Mouse (Mus musculus): ENCODE measurements around the gene Tek. TPM values are rescaled to one million over a fixed set of nuclear protein-coding genes. Genes with fewer than 3 reads are reported as not detected.
A peak's percentile ranks its signal among the peaks of the same experiment; 100 is the strongest.

The Tek gene
- polyA plus RNA-seq, 1 experiment from 2014 or later = 12.2 TPM

GRCm38 (mm10) chr4:94766176-94766575, 27.1 kb downstream of the Tek start:
- no peaks in the 10 kb centered on the region for H3K27me3 ChIP-seq (replicated peaks; ENCODE audit: control insufficient read depth, insufficient read depth, low read length)
- ATAC-seq (replicated peaks; ENCODE audit: low FRiP score) = no peak
- WGBS = 83% methylated on average over 7 of the region's 7 CpGs
- DNase-seq (ENCODE audit: low spot score) = no peak
- H3K4me2 ChIP-seq = no peak overlapping the region
- no peaks in the 10 kb centered on the region for H3K36me3 ChIP-seq (ENCODE audit: control insufficient read depth, insufficient read depth, low read length)
- H3K27ac ChIP-seq (ENCODE audit: low read depth, low read length) = no peak overlapping the region
- no peak overlapping the region for H3K9ac ChIP-seq (ENCODE audit: low read depth, low read length)
- H3K4me1 ChIP-seq (replicated peaks; ENCODE audit: control insufficient read depth, insufficient read depth, low read length) = no peaks in the 10 kb centered on the region
- no peak overlapping the region for H3K4me3 ChIP-seq (ENCODE audit: low read depth, low read length)
- H3K9me3 ChIP-seq (ENCODE audit: control insufficient read depth, low read length) = no peaks in the 10 kb centered on the region

- DNase-seq (ENCODE audit: low spot score) (no peak), ATAC-seq (replicated peaks; ENCODE audit: low FRiP score) (no peak)
- no peak overlapping the region for H3K9ac ChIP-seq (ENCODE audit: low read depth, low read length)
- no peaks in the 10 kb centered on the region for H3K36me3 ChIP-seq (ENCODE audit: control insufficient read depth, insufficient read depth, low read length)
- H3K27ac ChIP-seq (ENCODE audit: low read depth, low read length) = no peak overlapping the region
- no peak overlapping the region for H3K4me3 ChIP-seq (ENCODE audit: low read depth, low read length)
- H3K4me1 ChIP-seq (replicated peaks; ENCODE audit: control insufficient read depth, insufficient read depth, low read length) = no peaks in the 10 kb centered on the region
- no peaks in the 10 kb centered on the region for H3K9me3 ChIP-seq (ENCODE audit: control insufficient read depth, low read length)
- H3K27me3 ChIP-seq (replicated peaks; ENCODE audit: control insufficient read depth, insufficient read depth, low read length) = no peaks in the 10 kb centered on the region
- no peak overlapping the region for H3K4me2 ChIP-seq
- WGBS = 55% methylated on average over 3 of the region's 3 CpGs
These were observed 29.5 kb downstream of the Tek start for GRCm38 (mm10) chr4:94768624-94769023.

- DNase-seq (ENCODE audit: low spot score) (no peak), ATAC-seq (replicated peaks; ENCODE audit: low FRiP score) (peak; percentile 70; the same call in 1 of the 2 replicates)
- Histone ChIP-seq H3K9me3 (ENCODE audit: control insufficient read depth, low read length) (no peaks in the 10 kb centered on the region), H3K27ac (ENCODE audit: low read depth, low read length) (no peak overlapping the region), H3K9ac (ENCODE audit: low read depth, low read length) (no peak overlapping the region), H3K27me3 (replicated peaks; ENCODE audit: control insufficient read depth, insufficient read depth, low read length) (no peaks in the 10 kb centered on the region), H3K4me1 (replicated peaks; ENCODE audit: control insufficient read depth, insufficient read depth, low read length) (no peaks in the 10 kb centered on the region), H3K36me3 (ENCODE audit: control insufficient read depth, insufficient read depth, low read length) (no peaks in the 10 kb centered on the region), H3K4me2 (no peak overlapping the region), H3K4me3 (ENCODE audit: low read depth, low read length) (no peak overlapping the region)
- 79% methylated on average over 5 of the region's 5 CpGs for WGBS
These were observed 42.0 kb downstream of the Tek start for GRCm38 (mm10) chr4:94781043-94781442.

GRCm38 (mm10) chr4:94785921-94786320, 46.8 kb downstream of the Tek start:
- ATAC-seq (replicated peaks; ENCODE audit: low FRiP score) (no peak), DNase-seq (ENCODE audit: low spot score) (no peak)
- no peaks in the 10 kb centered on the region for H3K27me3 ChIP-seq (replicated peaks; ENCODE audit: control insufficient read depth, insufficient read depth, low read length)
- H3K27ac ChIP-seq (ENCODE audit: low read depth, low read length) = no peak overlapping the region
- H3K36me3 ChIP-seq (ENCODE audit: control insufficient read depth, insufficient read depth, low read length) = no peaks in the 10 kb centered on the region
- H3K4me1 ChIP-seq (replicated peaks; ENCODE audit: control insufficient read depth, insufficient read depth, low read length) = no peaks in the 10 kb centered on the region
- no peak overlapping the region for H3K9ac ChIP-seq (ENCODE audit: low read depth, low read length)
- no peaks in the 10 kb centered on the region for H3K9me3 ChIP-seq (ENCODE audit: control insufficient read depth, low read length)
- no peak overlapping the region for H3K4me3 ChIP-seq (ENCODE audit: low read depth, low read length)
- WGBS = 84% methylated on average over 2 of the region's 2 CpGs
- H3K4me2 ChIP-seq = no peak overlapping the region

GRCm38 (mm10) chr4:94803187-94803586, 64.1 kb downstream of the Tek start:
- Histone ChIP-seq H3K4me1 (replicated peaks; ENCODE audit: control insufficient read depth, insufficient read depth, low read length) (no peaks in the 10 kb centered on the region), H3K4me2 (no peak overlapping the region), H3K9ac (ENCODE audit: low read depth, low read length) (no peak overlapping the region), H3K27ac (ENCODE audit: low read depth, low read length) (no peak overlapping the region), H3K4me3 (ENCODE audit: low read depth, low read length) (no peak overlapping the region), H3K9me3 (ENCODE audit: control insufficient read depth, low read length) (no peaks in the 10 kb centered on the region), H3K36me3 (ENCODE audit: control insufficient read depth, insufficient read depth, low read length) (no peaks in the 10 kb centered on the region), H3K27me3 (replicated peaks; ENCODE audit: control insufficient read depth, insufficient read depth, low read length) (no peaks in the 10 kb centered on the region)
- ATAC-seq (replicated peaks; ENCODE audit: low FRiP score) = no peak
- no peak for DNase-seq (ENCODE audit: low spot score)
- WGBS = 69% methylated on average over 1 of the region's 1 CpGs

GRCm38 (mm10) chr4:94810616-94811015, 71.5 kb downstream of the Tek start:
- no peak overlapping the region for H3K9ac ChIP-seq (ENCODE audit: low read depth, low read length)
- 72% methylated on average over 1 of the region's 1 CpGs for WGBS

GRCm38 (mm10) chr4:94826891-94827290, 87.8 kb downstream of the Tek start:
- no peaks in the 10 kb centered on the region for H3K9me3 ChIP-seq (ENCODE audit: control insufficient read depth, low read length)
- no peaks in the 10 kb centered on the region; the same call in 1 of the 2 replicates for H3K36me3 ChIP-seq (ENCODE audit: control insufficient read depth, insufficient read depth, low read length)
- 83% methylated on average over 1 of the region's 1 CpGs for WGBS
- no peaks in the 10 kb centered on the region for H3K27me3 ChIP-seq (replicated peaks; ENCODE audit: control insufficient read depth, insufficient read depth, low read length)
- no peak overlapping the region for H3K4me3 ChIP-seq (ENCODE audit: low read depth, low read length)
- H3K27ac ChIP-seq (ENCODE audit: low read depth, low read length) = no peak overlapping the region
- H3K4me1 ChIP-seq (replicated peaks; ENCODE audit: control insufficient read depth, insufficient read depth, low read length) = no peaks in the 10 kb centered on the region
- H3K4me2 ChIP-seq = no peak overlapping the region
- no peak overlapping the region for H3K9ac ChIP-seq (ENCODE audit: low read depth, low read length)
- ATAC-seq (replicated peaks; ENCODE audit: low FRiP score) = no peak
- DNase-seq (ENCODE audit: low spot score) = no peak

More at GRCm38 (mm10) chr4:94810616-94811015, 71.5 kb downstream of the Tek start:
- H3K27ac ChIP-seq (ENCODE audit: low read depth, low read length) = no peak overlapping the region
- no peaks in the 10 kb centered on the region for H3K27me3 ChIP-seq (replicated peaks; ENCODE audit: control insufficient read depth, insufficient read depth, low read length)
- no peaks in the 10 kb centered on the region for H3K9me3 ChIP-seq (ENCODE audit: control insufficient read depth, low read length)
- H3K4me1 ChIP-seq (replicated peaks; ENCODE audit: control insufficient read depth, insufficient read depth, low read length) = no peaks in the 10 kb centered on the region
- no peak overlapping the region for H3K4me3 ChIP-seq (ENCODE audit: low read depth, low read length)
- no peak for ATAC-seq (replicated peaks; ENCODE audit: low FRiP score)
- no peaks in the 10 kb centered on the region for H3K36me3 ChIP-seq (ENCODE audit: control insufficient read depth, insufficient read depth, low read length)
- DNase-seq (ENCODE audit: low spot score) = no peak
- no peak overlapping the region for H3K4me2 ChIP-seq

- DNase-seq (ENCODE audit: low spot score) (no peak), ATAC-seq (replicated peaks; ENCODE audit: low FRiP score) (no peak)
- H3K4me1 ChIP-seq (replicated peaks; ENCODE audit: control insufficient read depth, insufficient read depth, low read length) = no peaks in the 10 kb centered on the region
- H3K27ac ChIP-seq (ENCODE audit: low read depth, low read length) = no peak overlapping the region
- H3K4me2 ChIP-seq = no peak overlapping the region
- no peak overlapping the region for H3K9ac ChIP-seq (ENCODE audit: low read depth, low read length)
- H3K36me3 ChIP-seq (ENCODE audit: control insufficient read depth, insufficient read depth, low read length) = no peaks in the 10 kb centered on the region
- no peaks in the 10 kb centered on the region for H3K9me3 ChIP-seq (ENCODE audit: control insufficient read depth, low read length)
- H3K4me3 ChIP-seq (ENCODE audit: low read depth, low read length) = no peak overlapping the region
- WGBS = 38% methylated on average over 5 of the region's 5 CpGs
- no peaks in the 10 kb centered on the region for H3K27me3 ChIP-seq (replicated peaks; ENCODE audit: control insufficient read depth, insufficient read depth, low read length)
These were observed 88.3 kb downstream of the Tek start for GRCm38 (mm10) chr4:94827429-94827828.

- ATAC-seq (replicated peaks; ENCODE audit: low FRiP score) (peak; percentile 41; the same call in 1 of the 2 replicates), DNase-seq (ENCODE audit: low spot score) (no peak)
- no peak overlapping the region for H3K9ac ChIP-seq (ENCODE audit: low read depth, low read length)
- H3K27ac ChIP-seq (ENCODE audit: low read depth, low read length) = no peak overlapping the region
- no peak overlapping the region for H3K4me3 ChIP-seq (ENCODE audit: low read depth, low read length)
- 44% methylated on average over 6 of the region's 6 CpGs for WGBS
- H3K4me1 ChIP-seq (replicated peaks; ENCODE audit: control insufficient read depth, insufficient read depth, low read length) = no peaks in the 10 kb centered on the region
- no peaks in the 10 kb centered on the region for H3K27me3 ChIP-seq (replicated peaks; ENCODE audit: control insufficient read depth, insufficient read depth, low read length)
- no peak overlapping the region for H3K4me2 ChIP-seq
- H3K36me3 ChIP-seq (ENCODE audit: control insufficient read depth, insufficient read depth, low read length) = no peaks in the 10 kb centered on the region
- no peaks in the 10 kb centered on the region for H3K9me3 ChIP-seq (ENCODE audit: control insufficient read depth, low read length)
These were observed 90.9 kb downstream of the Tek start for GRCm38 (mm10) chr4:94829924-94830386.

Data from liver, embryonic 11.5 days (tissue).